Mouse (Mus musculus) liver, adult 2 months (tissue): ENCODE results near the gene Zfp747.
"Not testable (repeated sequence)": the region's sequence is repeated elsewhere in the genome, so short reads cannot be mapped to it uniquely, and the experiment has no call there.

Experiments used
- CTCF ChIP-seq: fragments of 200-500 bp; IDR thresholded peaks from 2 replicates; pipeline ENCODE4 v1.5.1; 2011; ENCODE audit warnings: low read depth, low read length, control low read depth
- POLR2A ChIP-seq: fragments of 200-500 bp; IDR thresholded peaks from 2 replicates; pipeline ENCODE4 v1.6.1; 2011; ENCODE audit warnings: low read length, control low read depth; ENCODE audit not compliant: insufficient read depth; ENCODE audit errors: extremely low read depth

DNA sequence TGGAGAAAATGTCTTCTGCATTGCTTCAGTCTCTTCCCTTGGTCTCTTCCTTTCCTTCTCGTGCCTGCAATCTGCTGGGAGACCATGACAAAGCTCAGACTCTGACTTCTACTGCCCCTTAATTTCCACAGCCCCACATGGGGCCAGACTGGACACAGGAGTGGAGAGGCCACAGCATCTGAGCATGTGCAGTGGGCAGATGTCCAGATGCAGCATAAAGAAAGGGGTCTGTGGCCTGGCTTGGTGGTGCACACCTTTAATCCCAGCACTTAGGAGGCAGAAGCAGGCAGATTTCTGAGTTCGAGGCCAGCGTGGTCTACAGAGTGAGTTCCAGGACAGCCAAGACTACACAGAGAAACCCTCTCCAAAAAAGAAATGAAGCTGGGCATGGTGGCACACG, 9.7 kb upstream of the Zfp747 start:
- TF ChIP-seq POLR2A, CTCF: not testable (repeated sequence)
